Mouse (Mus musculus) frontal cortex, postnatal 36 days (tissue): Measurements from ENCODE around the gene Spon1.

Source experiments
- DNase-seq, 2 experiments: peaks; one replicate each; pipeline ENCODE4 v3.0.0; 2022; ENCODE audit warnings: low spot score in 2 of 2

The Spon1 gene

GRCm38 (mm10) chr7:113903939-113904338 lies 138.1 kb downstream of the Spon1 start:
- no peak for DNase-seq

- no peak for DNase-seq
These were observed 138.6 kb downstream of the Spon1 start for GRCm38 (mm10) chr7:113904348-113904895.

DNA sequence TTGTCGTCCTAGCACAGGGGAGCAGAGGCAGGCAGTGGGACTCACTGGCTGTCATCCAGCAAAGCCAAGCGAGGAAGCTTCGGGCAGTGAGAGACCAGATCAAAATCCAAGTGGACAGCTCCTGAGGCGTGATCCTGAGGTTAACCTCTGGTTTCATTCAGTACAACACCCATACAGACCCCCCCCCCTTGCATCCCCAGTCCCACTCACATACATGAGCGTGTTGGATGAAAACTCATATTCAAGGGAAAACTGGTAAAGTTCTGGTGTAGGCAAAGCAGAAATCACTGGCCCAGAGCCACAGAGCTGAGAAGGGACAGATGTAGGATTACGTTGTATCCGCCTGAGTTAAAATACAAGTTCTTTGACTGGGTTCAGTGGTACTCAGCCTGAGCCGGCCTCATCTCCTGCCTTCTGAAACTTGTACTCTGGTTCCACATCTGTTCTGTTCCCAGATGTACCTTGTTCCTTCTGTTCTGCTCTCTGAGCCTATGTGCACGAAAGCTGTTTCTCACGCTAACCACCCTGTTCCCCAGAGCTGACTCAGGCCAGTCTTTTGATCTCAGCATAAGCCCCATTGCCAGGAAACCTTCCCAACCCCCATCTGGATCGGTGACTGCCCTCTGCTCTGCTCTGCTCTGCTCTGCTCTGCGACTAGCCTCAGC lies 143.5 kb downstream of the Spon1 start:
- peak in 1 of 2 experiments; percentile 24 for DNase-seq

DNA sequence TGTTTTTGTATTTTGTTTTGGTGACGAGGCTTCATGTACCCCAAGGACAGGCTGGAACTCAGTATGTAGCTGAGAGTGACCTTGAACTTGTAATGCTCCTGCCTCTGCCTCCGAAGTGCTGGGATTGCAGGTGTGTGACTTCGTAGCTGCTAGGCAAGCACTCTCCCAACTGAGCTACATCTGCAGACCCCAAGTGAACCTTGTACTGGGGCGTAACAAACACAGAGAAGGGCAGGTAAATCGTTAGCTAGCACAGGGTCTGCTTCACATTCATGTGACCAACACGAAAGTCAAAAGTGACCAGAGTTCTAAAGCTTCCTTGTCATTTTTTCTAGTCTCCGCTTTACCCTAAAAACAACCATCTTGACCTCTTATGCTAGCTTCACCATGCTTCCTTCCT lies 145.1 kb downstream of the Spon1 start:
- no peak for DNase-seq

DNA sequence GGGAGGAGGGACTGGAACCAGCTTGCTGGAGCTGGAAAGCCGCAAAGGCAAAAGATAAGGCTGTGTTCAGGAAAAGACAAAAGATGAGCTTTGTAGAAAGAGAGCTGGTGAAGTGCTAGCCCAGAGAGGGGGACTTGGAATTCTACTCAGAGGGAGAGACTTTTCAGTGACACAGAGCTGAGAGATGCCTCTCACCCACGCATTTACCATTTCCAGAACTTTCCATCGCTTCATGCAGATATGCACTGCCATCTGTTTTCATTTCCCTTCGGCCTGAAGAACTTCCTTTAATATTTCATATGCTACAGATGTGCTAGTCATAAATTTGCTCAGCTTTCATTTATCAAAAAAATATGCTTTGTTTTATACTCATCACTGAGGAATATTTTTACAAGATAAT lies 150.1 kb downstream of the Spon1 start:
- DNase-seq = peak in 1 of 2 experiments; percentile 35

DNA sequence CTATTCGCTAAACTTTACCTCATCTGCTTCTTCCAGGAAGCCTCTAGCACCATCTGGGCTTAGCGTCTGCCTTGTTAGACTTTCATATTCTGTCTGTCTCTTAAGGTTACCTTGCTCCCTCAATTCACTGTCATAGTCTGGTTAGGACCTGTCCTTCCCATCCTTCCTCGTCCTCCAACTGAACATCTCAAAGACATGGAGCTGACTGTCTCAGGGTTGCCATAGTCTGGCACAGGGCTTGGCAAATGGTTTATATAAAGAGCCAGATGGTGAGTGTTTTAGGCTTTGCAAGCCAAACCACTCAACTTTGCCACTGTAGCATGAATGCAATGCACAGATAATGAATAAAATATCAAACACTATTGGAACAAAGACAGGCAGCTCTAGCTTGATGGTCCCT lies 153.1 kb downstream of the Spon1 start:
- no peak for DNase-seq

DNA sequence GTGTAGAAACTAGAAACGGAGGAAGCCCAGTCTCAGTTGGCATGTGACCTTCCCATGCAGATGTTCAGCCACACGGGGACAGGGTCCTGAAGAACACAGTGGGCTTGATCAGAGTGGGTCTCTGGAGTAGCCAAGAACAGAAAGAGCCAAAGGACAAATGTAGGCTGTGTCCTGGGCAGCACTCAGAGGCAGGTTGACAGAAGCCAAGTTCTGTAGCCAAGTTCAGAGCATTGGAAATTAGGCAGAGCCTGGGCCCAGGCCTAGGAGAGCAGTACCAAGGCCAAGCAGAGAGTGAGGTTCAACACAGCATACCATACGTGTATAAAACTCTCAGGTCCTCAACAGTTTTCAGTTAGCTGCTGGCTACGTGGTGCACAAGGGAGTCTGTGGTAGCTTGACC lies 153.7 kb downstream of the Spon1 start:
- no peak for DNase-seq

- peak in 1 of 2 experiments; percentile 51 for DNase-seq
These were observed 154.3 kb downstream of the Spon1 start for GRCm38 (mm10) chr7:113920056-113920455.

- DNase-seq = no peak
These were observed 158.8 kb downstream of the Spon1 start for GRCm38 (mm10) chr7:113924561-113924960.

- no peak for DNase-seq
These were observed 185.1 kb downstream of the Spon1 start for GRCm38 (mm10) chr7:113950888-113951287.

- DNase-seq = no peak
These were observed 189.6 kb downstream of the Spon1 start for GRCm38 (mm10) chr7:113955431-113955830.

GRCm38 (mm10) chr7:113960841-113961499 lies 195.2 kb downstream of the Spon1 start:
- DNase-seq = peak in 1 of 2 experiments; percentile 28

GRCm38 (mm10) chr7:113961500-113961895 lies 195.7 kb downstream of the Spon1 start:
- DNase-seq = peak; percentile 45 to 46

GRCm38 (mm10) chr7:113962078-113962477 lies 196.3 kb downstream of the Spon1 start:
- no peak for DNase-seq

DNA sequence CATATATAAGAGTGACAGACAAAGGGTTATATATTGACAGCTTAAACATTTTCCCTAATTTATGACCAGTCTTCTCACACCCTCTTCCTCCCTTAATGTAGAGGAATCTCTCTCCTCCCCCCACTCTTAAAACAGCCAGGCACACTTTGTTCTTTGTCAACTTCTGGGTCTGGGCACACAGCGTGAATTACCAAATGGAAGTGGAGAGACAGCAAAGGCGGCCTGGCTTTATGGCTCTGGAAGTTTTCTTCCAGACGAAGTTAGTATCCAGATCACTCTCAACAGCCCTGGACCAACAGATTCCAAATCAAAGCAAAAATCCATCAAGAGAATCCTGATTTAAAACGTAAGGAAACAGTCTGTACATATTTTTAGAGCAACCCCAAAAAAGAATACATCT lies 198.0 kb downstream of the Spon1 start:
- no peak for DNase-seq

DNA sequence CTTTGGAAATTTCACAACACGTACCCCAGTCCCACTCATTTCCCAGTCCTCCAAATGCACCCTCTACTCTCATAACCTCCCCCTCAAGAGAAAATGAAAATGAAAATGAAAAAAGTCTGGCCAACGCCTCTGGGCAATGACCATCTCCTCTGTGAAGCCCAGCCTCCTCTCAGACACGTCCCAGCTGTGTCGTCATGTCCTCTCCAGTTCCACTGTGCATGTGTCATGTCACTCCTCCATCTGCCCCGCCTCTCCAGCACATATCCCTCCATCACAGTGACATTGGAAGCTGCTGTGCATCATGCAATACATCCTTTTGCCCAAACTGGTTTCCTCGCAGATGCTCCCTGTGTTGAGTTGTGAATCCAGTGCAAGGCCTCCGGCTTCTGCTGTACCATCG lies 199.8 kb downstream of the Spon1 start:
- no peak for DNase-seq

GRCm38 (mm10) chr7:113969182-113969581 lies 203.4 kb downstream of the Spon1 start:
- DNase-seq = no peak

- no peak for DNase-seq
These were observed 206.7 kb downstream of the Spon1 start for GRCm38 (mm10) chr7:113972536-113972935.

GRCm38 (mm10) chr7:113986406-113987134 lies 220.8 kb downstream of the Spon1 start:
- no peak for DNase-seq

DNA sequence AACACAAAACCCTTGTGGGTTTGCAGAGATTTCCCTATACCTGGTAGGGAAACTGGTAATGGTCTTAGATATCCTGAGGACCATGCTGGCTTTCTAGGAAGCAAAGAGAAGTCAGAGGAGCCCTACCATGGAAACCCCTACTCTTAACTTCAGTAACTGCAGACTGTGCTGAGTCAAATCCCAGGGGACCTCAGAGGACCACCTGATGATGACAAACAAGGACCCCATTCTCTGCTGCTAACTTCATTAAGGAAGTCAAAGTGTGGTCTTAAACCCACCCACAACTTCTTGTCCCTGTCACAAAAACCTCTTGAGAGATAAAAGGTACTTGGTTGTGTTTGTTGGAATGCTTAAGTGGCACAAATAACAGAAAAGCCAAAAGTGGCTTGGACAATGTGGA lies 222.4 kb downstream of the Spon1 start:
- DNase-seq = no peak

- DNase-seq = no peak
These were observed 232.0 kb downstream of the Spon1 start for GRCm38 (mm10) chr7:113997675-113998354.

GRCm38 (mm10) chr7:114004171-114004570 lies 238.4 kb downstream of the Spon1 start:
- no peak for DNase-seq
